Mouse (Mus musculus) left cerebral cortex, adult 2 months (tissue): ENCODE results near the gene Evi5. TPM values are rescaled to one million over a fixed set of nuclear protein-coding genes. Genes with fewer than 3 reads are reported as not detected.

Experiments used
- DNase-seq, 2 experiments: peaks; one replicate each; pipeline ENCODE4 v3.0.0; 2021 to 2022; ENCODE audit warnings: low spot score in 2 of 2, mixed read lengths in 1 of 2; ENCODE audit errors: extremely low spot score in 1 of 2
- H3K27ac ChIP-seq: fragments of 200-600 bp; 2 replicates; pipeline ENCODE4 v1.8.1; 2022
- H3K4me3 ChIP-seq: fragments of 200-600 bp; 2 replicates; pipeline ENCODE4 v1.8.1; 2022
- CTCF ChIP-seq: fragments of 200-600 bp; IDR thresholded peaks from 2 replicates; pipeline ENCODE4 v1.8.1; 2022; ENCODE audit warnings: antibody characterized with exemption, mild to moderate bottlenecking, moderate library complexity
- intact Hi-C: fragments of 180-260 bp; cut with DNase I; formaldehyde crosslinking; loops from one replicate; pipeline ENCODE4 v1.15.1; 2025
- total RNA-seq, 2 experiments: library from RNA; stranded (reverse); gene quantifications; 2 replicates each; pipeline ENCODE4 v1.2.3; 2021

The Evi5 gene
- total RNA-seq, 2 experiments from 2014 or later: 85.7 to 88.7 TPM

- Histone ChIP-seq H3K4me3 (no peak overlapping the region), H3K27ac (no peak overlapping the region)
- intact Hi-C loops: no loop called here
- no peak for TF ChIP-seq CTCF
- no peak for DNase-seq
Measured at GRCm38 (mm10) chr5:107726281-107727006, 148.5 kb downstream of the Evi5 start.

- DNase-seq: no peak
- Histone ChIP-seq H3K4me3 (no peak within 1 kb of the TSS), H3K27ac (no peak within 1 kb of the TSS)
- intact Hi-C loops: no loop called here
- no peak for TF ChIP-seq CTCF
Measured at GRCm38 (mm10) chr5:107725435-107726261, 149.3 kb downstream of the Evi5 start, which contains the start of gene Gfi1. Gfi1 (minus strand) TSS chr5:107726036.

- intact Hi-C loops: loop anchor here (5.0 kb wide), 1 partner anchor 1258 kb away; no protein-coding TSS in a partner anchor
- no peak for DNase-seq
- no peak overlapping the region for H3K27ac ChIP-seq
- TF ChIP-seq CTCF: no peak
- H3K4me3 ChIP-seq: no peak overlapping the region
Measured at GRCm38 (mm10) chr5:107724661-107725434, 150.1 kb downstream of the Evi5 start.

GRCm38 (mm10) chr5:107723541-107724511 lies 151.1 kb downstream of the Evi5 start:
- Histone ChIP-seq H3K27ac (no peak overlapping the region), H3K4me3 (no peak overlapping the region)
- no peak for DNase-seq
- intact Hi-C loops: loop anchor here (5.0 kb wide), 1 partner anchor 1257 kb away; no protein-coding TSS in a partner anchor
- no peak for TF ChIP-seq CTCF

- DNase-seq: peak in 1 of 2 experiments; percentile 20
- intact Hi-C loops: loop anchor here (5.0 kb wide), 1 partner anchor 1256 kb away; no protein-coding TSS in a partner anchor
- Histone ChIP-seq H3K27ac (no peak overlapping the region), H3K4me3 (no peak overlapping the region)
- no peak for TF ChIP-seq CTCF
Measured at GRCm38 (mm10) chr5:107722661-107723532, 152.0 kb downstream of the Evi5 start.

- DNase-seq: no peak
- Histone ChIP-seq H3K4me3 (no peak overlapping the region), H3K27ac (no peak overlapping the region)
- intact Hi-C loops: loop anchor here (5.0 kb wide), 1 partner anchor 1254 kb away; no protein-coding TSS in a partner anchor
- TF ChIP-seq CTCF: no peak
Measured at GRCm38 (mm10) chr5:107721638-107722011, 153.3 kb downstream of the Evi5 start.

GRCm38 (mm10) chr5:107720991-107721637 lies 153.8 kb downstream of the Evi5 start:
- intact Hi-C loops: loop anchor here (5.0 kb wide), 1 partner anchor 1254 kb away; no protein-coding TSS in a partner anchor
- Histone ChIP-seq H3K4me3 (no peak overlapping the region), H3K27ac (no peak overlapping the region)
- TF ChIP-seq CTCF: no peak
- DNase-seq: no peak

- Histone ChIP-seq H3K27ac (no peak overlapping the region), H3K4me3 (no peak overlapping the region)
- DNase-seq: no peak
- TF ChIP-seq CTCF: no peak
- intact Hi-C loops: loop anchor here (5.0 kb wide), 1 partner anchor 1253 kb away; no protein-coding TSS in a partner anchor
Measured at GRCm38 (mm10) chr5:107720511-107720910, 154.4 kb downstream of the Evi5 start.

GRCm38 (mm10) chr5:107719786-107720185 lies 155.1 kb downstream of the Evi5 start:
- intact Hi-C loops: loop anchor here (5.0 kb wide), 1 partner anchor 1252 kb away; no protein-coding TSS in a partner anchor
- no peak for DNase-seq
- Histone ChIP-seq H3K4me3 (no peak overlapping the region), H3K27ac (no peak overlapping the region)
- no peak for TF ChIP-seq CTCF
